Comparison of ENCODE assay signal across 8 mouse cellular contexts in the genomic region with DNA sequence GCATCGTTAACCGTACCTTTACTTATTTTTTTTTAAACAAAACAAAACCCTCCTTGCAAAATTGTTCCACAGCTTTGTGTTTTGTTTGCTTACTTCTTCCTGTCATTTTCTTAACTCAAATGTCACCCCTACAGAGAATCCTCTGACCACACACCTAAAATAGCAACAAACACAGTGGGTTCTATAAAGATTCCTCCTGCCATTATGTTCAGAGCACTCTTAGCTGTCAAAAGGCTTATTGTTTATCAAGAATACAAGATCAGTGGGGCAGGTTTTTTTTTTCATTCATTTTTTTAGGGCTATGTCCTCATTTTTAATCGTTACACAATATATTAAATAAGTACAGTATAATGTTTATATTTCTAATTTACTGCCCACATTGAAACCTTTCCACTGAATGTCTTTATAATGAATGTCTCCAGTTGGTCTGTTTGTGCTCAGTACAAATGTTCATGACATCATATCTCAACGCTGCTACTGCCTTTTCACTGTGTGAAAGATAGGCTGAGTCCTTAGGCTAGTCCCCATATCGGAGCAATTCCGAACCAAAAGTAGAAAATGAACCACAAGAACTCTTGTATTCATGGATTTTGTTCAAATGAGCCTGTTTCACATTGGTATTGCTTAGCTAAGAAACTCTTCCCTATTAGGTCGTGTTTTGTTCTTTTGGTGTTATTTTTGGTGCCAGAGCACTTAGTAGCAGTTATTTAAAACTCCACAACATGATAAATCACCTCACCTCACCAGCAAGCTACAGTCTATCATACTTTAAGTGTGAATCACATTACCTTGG. TPM values are rescaled to one million over a fixed set of nuclear protein-coding genes. Genes with fewer than 3 reads are reported as not detected.
A peak's percentile ranks its signal among the peaks of the same experiment; 100 is the strongest.
DNase-seq lines count a peak whose midpoint lies in the region; ATAC-seq and TF ChIP-seq lines count a peak whose summit lies in the region.

No protein-coding gene starts in this region.

- peak overlapping the region; percentile 94 for H3K4me3 ChIP-seq in kidney, embryonic 14.5 days (ENCODE audit: low read length)
- peak overlapping the region; percentile 91 for H3K4me3 ChIP-seq in hindbrain, embryonic 13.5 days
- peak overlapping the region; percentile 83 for H3K4me3 ChIP-seq in myocyte

- peak overlapping the region; percentile 100 for H3K27ac ChIP-seq in kidney, embryonic 14.5 days (ENCODE audit: low read depth, low read length)
- peak overlapping the region; percentile 100 for H3K27ac ChIP-seq in hindbrain, embryonic 13.5 days

- H3ac ChIP-seq in myocyte (ENCODE audit: control insufficient read depth, insufficient read length): no peak overlapping the region

- WGBS in kidney, embryonic 14.5 days: 45% methylated on average over 7 of the region's 7 CpGs
- WGBS in hindbrain, embryonic 13.5 days: 55% methylated on average over 7 of the region's 7 CpGs

- peak overlapping the region; percentile 93 for H3K9ac ChIP-seq in kidney, embryonic 14.5 days (ENCODE audit: low read depth, low read length)
- peak overlapping the region; percentile 93 for H3K9ac ChIP-seq in hindbrain, embryonic 13.5 days

- peaks cover 31% of the 10 kb centered on the region for H3K79me2 ChIP-seq in myocyte (ENCODE audit: control insufficient read depth, insufficient read depth)

- H3K4me1 ChIP-seq in kidney, embryonic 14.5 days (ENCODE audit: control insufficient read depth, insufficient read depth, low read length): peaks cover 3% of the 10 kb centered on the region; the same call in 1 of the 2 replicates
- peaks cover 17% of the 10 kb centered on the region for H3K4me1 ChIP-seq in hindbrain, embryonic 13.5 days (replicated peaks)

- TF ChIP-seq POLR2A in myocyte (IDR thresholded peaks at IDR 0.05; ENCODE audit: insufficient read length, low read depth): no peak

- no peaks in the 10 kb centered on the region for H3K9me3 ChIP-seq in kidney, embryonic 14.5 days (ENCODE audit: control insufficient read depth, low read length)
- no peaks in the 10 kb centered on the region for H3K9me3 ChIP-seq in hindbrain, embryonic 13.5 days

- no peaks in the 10 kb centered on the region for H3K36me3 ChIP-seq in kidney, embryonic 14.5 days (ENCODE audit: control insufficient read depth, insufficient read depth, low read length)
- H3K36me3 ChIP-seq in hindbrain, embryonic 13.5 days: no peaks in the 10 kb centered on the region
- H3K36me3 ChIP-seq in myocyte (ENCODE audit: control insufficient read depth, insufficient read depth): no peaks in the 10 kb centered on the region

- no peaks in the 10 kb centered on the region for H3K27me3 ChIP-seq in kidney, embryonic 14.5 days (ENCODE audit: control insufficient read depth, insufficient read depth, low read length)
- H3K27me3 ChIP-seq in hindbrain, embryonic 13.5 days: no peaks in the 10 kb centered on the region
- H3K27me3 ChIP-seq in myocyte (ENCODE audit: control insufficient read depth, insufficient read depth, insufficient read length): no peaks in the 10 kb centered on the region

- DNase-seq in kidney, adult 11 months: no peak
- peak; percentile 67 for DNase-seq in adipocyte (ENCODE audit: low spot score)
- DNase-seq in kidney, postnatal 14 days: no peak
- no peak for DNase-seq in urinary bladder, adult 18-20 months (ENCODE audit: low spot score in 2 of 2)

- H3K4me2 ChIP-seq in kidney, embryonic 14.5 days (replicated peaks; ENCODE audit: low read depth, low read length): peak overlapping the region; percentile 50
- H3K4me2 ChIP-seq in hindbrain, embryonic 13.5 days: peak overlapping the region; percentile 76
- H3K4me2 ChIP-seq in myocyte (ENCODE audit: low read depth): peak overlapping the region; percentile 95

- no peak for ATAC-seq in kidney, embryonic 14.5 days (ENCODE audit: low FRiP score, low TSS enrichment)
- no peak for ATAC-seq in hindbrain, embryonic 13.5 days (ENCODE audit: low FRiP score)
- ATAC-seq in granulocyte monocyte progenitor cell, adult 5-6 weeks (replicated peaks; ENCODE audit: poor library complexity, severe bottlenecking): no peak

TF ChIP-seq in myocyte, 11 proteins besides CTCF, POLR2A, EP300 and RAD21:
- TF ChIP-seq TCF12 (IDR thresholded peaks at IDR 0.05; ENCODE audit: insufficient read depth, poor library complexity, severe bottlenecking) (no peak), CEBPB (IDR thresholded peaks at IDR 0.05; ENCODE audit: insufficient read depth, poor library complexity, severe bottlenecking) (no peak), SRF (IDR thresholded peaks at IDR 0.05; ENCODE audit: control insufficient read depth, insufficient read length, low read depth) (no peak), USF1 (IDR thresholded peaks at IDR 0.05; ENCODE audit: low read depth) (no peak), MYOD1 (IDR thresholded peaks at IDR 0.05; ENCODE audit: control insufficient read depth in 1 of 3, insufficient read length in 2 of 3, low read depth in 2 of 3) (no peak), TCF3 (IDR thresholded peaks at IDR 0.05; ENCODE audit: insufficient read length, low read depth) (no peak), MAX (IDR thresholded peaks at IDR 0.05; ENCODE audit: low read depth) (no peak), POLR2AphosphoS2 (IDR thresholded peaks at IDR 0.05; ENCODE audit: insufficient read length, low read depth) (no peak), REST (IDR thresholded peaks at IDR 0.05; ENCODE audit: insufficient read depth, insufficient read length) (no peak)

RNA-seq across cellular contexts. Expression of a gene that starts 1.2 kb away (rescaled TPM):
- 11.3 and 12.4 TPM in 2 replicates for polyA plus RNA-seq in kidney, embryonic 14.5 days (2014; fragmentation: Nextera tagmentation; extraction: Ambion mirVana)
- polyA plus RNA-seq in hindbrain, embryonic 13.5 days (2015; fragmentation: Nextera tagmentation; extraction: Ambion mirVana): 8.4 and 8.6 TPM in 2 replicates
- 4.4 TPM for polyA plus RNA-seq in myocyte (2012; fragmentation: generic; extraction: Trizol)
- 42.2 and 46.3 TPM in 2 replicates for total RNA-seq in granulocyte monocyte progenitor cell, adult 5-6 weeks (2014; fragmentation: Nextera tagmentation)
- 51.6 and 52.2 TPM in 2 replicates for total RNA-seq in granulocyte monocyte progenitor cell, adult 5-6 weeks (2017)
